Mouse (Mus musculus) embryonic fibroblast, embryonic 13.5 days (primary cell): ENCODE measurements around the gene Sbno2.

Experiments
- CTCF ChIP-seq: IDR thresholded peaks from 2 replicates; pipeline ENCODE4 v1.5.1; 2011; ENCODE audit warnings: mild to moderate bottlenecking, control low read depth, low read length, moderate library complexity, borderline replicate concordance; ENCODE audit not compliant: insufficient read depth
- POLR2A ChIP-seq: IDR thresholded peaks from 2 replicates; pipeline ENCODE4 v1.6.1; 2011; ENCODE audit warnings: low read depth, mild to moderate bottlenecking, control low read depth, low read length, moderate library complexity

GRCm38 (mm10) chr10:80052374-80052764, 53.0 kb downstream of the Sbno2 start:
- TF ChIP-seq POLR2A: no peak
- no peak for TF ChIP-seq CTCF
